Mouse (Mus musculus): Measurements from ENCODE around the gene Foxc2. TPM values are rescaled to one million over a fixed set of nuclear protein-coding genes. Genes with fewer than 3 reads are reported as not detected.

The Foxc2 gene
- polyA plus RNA-seq, 2 experiments, result 9.7 to 14.3 TPM

- H3K4me1 ChIP-seq (ENCODE audit: control insufficient read depth, insufficient read depth, low read length), result no peaks in the 10 kb centered on the region
- 87% methylated on average over 7 of the region's 7 CpGs for WGBS
- no peaks in the 10 kb centered on the region for H3K36me3 ChIP-seq (ENCODE audit: control insufficient read depth, insufficient read depth, low read length)
- DNase-seq (ENCODE audit: low spot score), result no peak
- no peaks in the 10 kb centered on the region for H3K9me3 ChIP-seq (ENCODE audit: control insufficient read depth, low read length)
- no peak overlapping the region for H3K4me3 ChIP-seq (replicated peaks; ENCODE audit: low read length)
- no peak overlapping the region for H3K4me2 ChIP-seq (replicated peaks; ENCODE audit: low read depth, low read length, severe bottlenecking)
- no peak for ATAC-seq (ENCODE audit: low FRiP score, low read depth)
- no peak overlapping the region for H3K27ac ChIP-seq (replicated peaks; ENCODE audit: low read depth, low read length)
- TF ChIP-seq POLR2A (IDR thresholded peaks at IDR 0.05; ENCODE audit: borderline replicate concordance, extremely low read depth, insufficient read depth, insufficient read length), result no peak
- H3K9ac ChIP-seq (ENCODE audit: low read depth, low read length, severe bottlenecking), result no peak overlapping the region
- H3K27me3 ChIP-seq (ENCODE audit: control insufficient read depth, insufficient read depth, low read length), result no peaks in the 10 kb centered on the region
Observed at GRCm38 (mm10) chr8:121156990-121157491, 41.1 kb downstream of the Foxc2 start.

- 73% methylated on average over 13 of the region's 13 CpGs for WGBS
- H3K4me3 ChIP-seq (replicated peaks; ENCODE audit: low read length), result no peak overlapping the region
- H3K27me3 ChIP-seq (ENCODE audit: control insufficient read depth, insufficient read depth, low read length), result no peaks in the 10 kb centered on the region
- no peaks in the 10 kb centered on the region for H3K9me3 ChIP-seq (ENCODE audit: control insufficient read depth, low read length)
- no peak overlapping the region for H3K4me2 ChIP-seq (replicated peaks; ENCODE audit: low read depth, low read length, severe bottlenecking)
- TF ChIP-seq POLR2A (IDR thresholded peaks at IDR 0.05; ENCODE audit: borderline replicate concordance, extremely low read depth, insufficient read depth, insufficient read length), result no peak
- no peak overlapping the region for H3K9ac ChIP-seq (ENCODE audit: low read depth, low read length, severe bottlenecking)
- H3K4me1 ChIP-seq (ENCODE audit: control insufficient read depth, insufficient read depth, low read length), result peaks cover 7% of the 10 kb centered on the region; the same call in 1 of the 2 replicates
- DNase-seq (ENCODE audit: low spot score), result no peak
- no peak overlapping the region for H3K27ac ChIP-seq (replicated peaks; ENCODE audit: low read depth, low read length)
- no peak for ATAC-seq (ENCODE audit: low FRiP score, low read depth)
- H3K36me3 ChIP-seq (ENCODE audit: control insufficient read depth, insufficient read depth, low read length), result no peaks in the 10 kb centered on the region
Observed at GRCm38 (mm10) chr8:121158812-121159211, 42.8 kb downstream of the Foxc2 start.

GRCm38 (mm10) chr8:121161437-121161836 lies 45.5 kb downstream of the Foxc2 start:
- Histone ChIP-seq H3K4me2 (replicated peaks; ENCODE audit: low read depth, low read length, severe bottlenecking) (no peak overlapping the region), H3K9ac (ENCODE audit: low read depth, low read length, severe bottlenecking) (no peak overlapping the region), H3K36me3 (ENCODE audit: control insufficient read depth, insufficient read depth, low read length) (no peaks in the 10 kb centered on the region), H3K4me1 (ENCODE audit: control insufficient read depth, insufficient read depth, low read length) (peaks cover 14% of the 10 kb centered on the region; the same call in 1 of the 2 replicates), H3K4me3 (replicated peaks; ENCODE audit: low read length) (no peak overlapping the region), H3K27ac (replicated peaks; ENCODE audit: low read depth, low read length) (no peak overlapping the region), H3K27me3 (ENCODE audit: control insufficient read depth, insufficient read depth, low read length) (no peaks in the 10 kb centered on the region), H3K9me3 (ENCODE audit: control insufficient read depth, low read length) (no peaks in the 10 kb centered on the region)
- TF ChIP-seq POLR2A (IDR thresholded peaks at IDR 0.05; ENCODE audit: borderline replicate concordance, extremely low read depth, insufficient read depth, insufficient read length), result no peak
- ATAC-seq (ENCODE audit: low FRiP score, low read depth) (no peak), DNase-seq (ENCODE audit: low spot score) (no peak)
- WGBS, result 90% methylated on average over 5 of the region's 5 CpGs

- Histone ChIP-seq H3K9ac (ENCODE audit: low read depth, low read length, severe bottlenecking) (no peak overlapping the region), H3K9me3 (ENCODE audit: control insufficient read depth, low read length) (no peaks in the 10 kb centered on the region), H3K4me2 (replicated peaks; ENCODE audit: low read depth, low read length, severe bottlenecking) (no peak overlapping the region), H3K27ac (replicated peaks; ENCODE audit: low read depth, low read length) (no peak overlapping the region), H3K27me3 (ENCODE audit: control insufficient read depth, insufficient read depth, low read length) (no peaks in the 10 kb centered on the region), H3K4me1 (ENCODE audit: control insufficient read depth, insufficient read depth, low read length) (peaks cover 14% of the 10 kb centered on the region; the same call in 1 of the 2 replicates), H3K4me3 (replicated peaks; ENCODE audit: low read length) (no peak overlapping the region), H3K36me3 (ENCODE audit: control insufficient read depth, insufficient read depth, low read length) (no peaks in the 10 kb centered on the region)
- WGBS, result 68% methylated on average over 4 of the region's 4 CpGs
- TF ChIP-seq POLR2A (IDR thresholded peaks at IDR 0.05; ENCODE audit: borderline replicate concordance, extremely low read depth, insufficient read depth, insufficient read length), result no peak
- DNase-seq (ENCODE audit: low spot score) (no peak), ATAC-seq (ENCODE audit: low FRiP score, low read depth) (no peak)
Observed at GRCm38 (mm10) chr8:121162413-121162812, 46.4 kb downstream of the Foxc2 start.

GRCm38 (mm10) chr8:121162906-121163695 lies 47.1 kb downstream of the Foxc2 start:
- Histone ChIP-seq H3K4me3 (replicated peaks; ENCODE audit: low read length) (no peak overlapping the region), H3K9ac (ENCODE audit: low read depth, low read length, severe bottlenecking) (no peak overlapping the region), H3K27me3 (ENCODE audit: control insufficient read depth, insufficient read depth, low read length) (no peaks in the 10 kb centered on the region), H3K9me3 (ENCODE audit: control insufficient read depth, low read length) (no peaks in the 10 kb centered on the region), H3K36me3 (ENCODE audit: control insufficient read depth, insufficient read depth, low read length) (no peaks in the 10 kb centered on the region), H3K4me2 (replicated peaks; ENCODE audit: low read depth, low read length, severe bottlenecking) (no peak overlapping the region), H3K27ac (replicated peaks; ENCODE audit: low read depth, low read length) (no peak overlapping the region), H3K4me1 (ENCODE audit: control insufficient read depth, insufficient read depth, low read length) (peaks cover 14% of the 10 kb centered on the region; the same call in 1 of the 2 replicates)
- no peak for DNase-seq (ENCODE audit: low spot score)
- TF ChIP-seq POLR2A (IDR thresholded peaks at IDR 0.05; ENCODE audit: borderline replicate concordance, extremely low read depth, insufficient read depth, insufficient read length), result no peak
- no peak for ATAC-seq (ENCODE audit: low FRiP score, low read depth)
- WGBS, result 53% methylated on average over 11 of the region's 11 CpGs
